Mouse (Mus musculus) liver, embryonic 14.5 days (tissue): ENCODE data around the gene Nudt10.
"Not testable (repeated sequence)": the region's sequence is repeated elsewhere in the genome, so short reads cannot be mapped to it uniquely, and the experiment has no call there.

ENCODE experiments used
- CTCF ChIP-seq: IDR thresholded peaks from 2 replicates; pipeline ENCODE4 v1.5.1; 2016; ENCODE audit warnings: antibody characterized with exemption, low read depth, control low read depth
- EP300 ChIP-seq: IDR thresholded peaks from 2 replicates; pipeline ENCODE4 v1.6.1; 2016; ENCODE audit warnings: antibody characterized with exemption, low read depth

DNA sequence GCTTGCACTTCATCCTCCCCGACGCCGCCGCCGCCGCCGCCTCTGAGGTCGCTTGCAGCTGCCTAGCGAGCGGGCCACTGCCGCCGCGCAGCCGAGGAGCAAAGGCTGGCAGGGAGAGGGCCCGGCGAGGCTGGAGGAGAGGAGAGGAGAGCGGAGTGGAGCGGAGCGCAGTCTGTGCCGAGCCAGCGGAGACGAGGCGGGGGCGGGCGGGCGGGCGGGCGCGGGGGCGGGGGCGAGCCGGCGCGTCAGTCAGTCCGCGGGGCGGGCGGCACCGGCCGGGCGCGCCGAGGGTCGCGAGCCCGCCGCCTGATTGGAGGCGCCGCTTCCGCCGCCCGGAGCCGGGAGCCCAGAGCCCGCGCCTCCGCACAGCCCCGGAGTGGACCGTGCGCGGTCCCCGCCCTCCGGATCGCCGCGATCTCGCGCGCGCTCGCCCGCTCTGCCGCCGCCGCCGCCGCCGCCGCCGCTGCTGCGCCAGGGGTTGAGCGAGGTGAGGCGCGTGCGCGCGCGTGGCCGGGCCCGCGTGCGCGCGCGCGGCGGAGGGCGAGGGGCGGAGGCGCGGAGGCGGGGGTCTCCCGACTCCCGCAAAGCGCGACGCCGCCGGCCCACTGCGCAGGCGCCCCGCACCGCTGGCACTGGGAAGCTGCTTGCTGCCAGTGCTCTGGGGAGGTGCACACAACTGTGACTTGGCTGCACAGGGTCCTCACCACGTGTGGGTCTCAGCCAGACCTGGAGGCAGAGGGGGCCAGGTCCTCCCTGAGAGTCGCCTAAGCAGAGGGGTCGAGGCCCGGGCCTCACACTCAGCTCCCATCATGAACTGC, at the start of gene Nudt10:
- TF ChIP-seq CTCF, EP300: not testable (repeated sequence)
